Mouse (Mus musculus) kidney, postnatal 14 days (tissue): ENCODE measurements around the gene Prmt9.

Source experiments
- DNase-seq: peaks from one replicate; pipeline ENCODE4 v3.0.0; 2022; ENCODE audit warnings: mixed read lengths

Prmt9 gene

GRCm38 (mm10) chr8:77534358-77534992, 14.7 kb upstream of the Prmt9 start:
- DNase-seq: no peak

- peak; percentile 68 for DNase-seq
Measured at GRCm38 (mm10) chr8:77535026-77535595, 14.1 kb upstream of the Prmt9 start.

- DNase-seq: no peak
Measured at GRCm38 (mm10) chr8:77536821-77537220, 12.4 kb upstream of the Prmt9 start.

GRCm38 (mm10) chr8:77538256-77538655, 10.9 kb upstream of the Prmt9 start:
- DNase-seq: no peak

- no peak for DNase-seq
Measured at GRCm38 (mm10) chr8:77543152-77543777, 5.9 kb upstream of the Prmt9 start.

- DNase-seq: no peak
Measured at GRCm38 (mm10) chr8:77544428-77544827, 4.8 kb upstream of the Prmt9 start.

- DNase-seq: no peak
Measured at GRCm38 (mm10) chr8:77545616-77546015, 3.6 kb upstream of the Prmt9 start.

- peak; percentile 59 for DNase-seq
Measured at GRCm38 (mm10) chr8:77549881-77550580, 834 bp downstream of the Prmt9 start.

GRCm38 (mm10) chr8:77552491-77552890, 3.3 kb downstream of the Prmt9 start:
- no peak for DNase-seq

GRCm38 (mm10) chr8:77561441-77561840, 12.2 kb downstream of the Prmt9 start:
- no peak for DNase-seq

- DNase-seq: no peak
Measured at GRCm38 (mm10) chr8:77574229-77574628, 25.0 kb downstream of the Prmt9 start.

- no peak for DNase-seq
Measured at GRCm38 (mm10) chr8:77577674-77578073, 28.5 kb downstream of the Prmt9 start.

- DNase-seq: no peak
Measured at GRCm38 (mm10) chr8:77584174-77584573, 35.0 kb downstream of the Prmt9 start.

GRCm38 (mm10) chr8:77609621-77610020, 60.4 kb downstream of the Prmt9 start:
- no peak for DNase-seq

GRCm38 (mm10) chr8:77610374-77610969, 61.3 kb downstream of the Prmt9 start, which contains the start of gene Tmem184c:
Gene Tmem184c (minus strand): TSS chr8:77610698.
- DNase-seq: peak; percentile 97

GRCm38 (mm10) chr8:77617916-77618315, 68.7 kb downstream of the Prmt9 start:
- DNase-seq: peak; percentile 67

GRCm38 (mm10) chr8:77623677-77624209, 74.5 kb downstream of the Prmt9 start:
- no peak for DNase-seq

- peak; percentile 83 for DNase-seq
Measured at GRCm38 (mm10) chr8:77629858-77630537, 80.8 kb downstream of the Prmt9 start.

- no peak for DNase-seq
Measured at GRCm38 (mm10) chr8:77630691-77631090, 81.5 kb downstream of the Prmt9 start.
